Mouse (Mus musculus) spleen, adult 2 months (tissue): ENCODE results near the gene Kidins220.

Experiments used
- CTCF ChIP-seq: fragments of 200-500 bp; IDR thresholded peaks from 2 replicates; pipeline ENCODE4 v1.5.1; 2011; ENCODE audit warnings: mild to moderate bottlenecking, inconsistent platforms; ENCODE audit not compliant: insufficient read depth, insufficient read length, insufficient replicate concordance; ENCODE audit errors: extremely low read depth
- POLR2A ChIP-seq: fragments of 200-500 bp; IDR thresholded peaks from 2 replicates; pipeline ENCODE4 v1.6.1; 2011; ENCODE audit warnings: low read depth, low read length, inconsistent platforms

- TF ChIP-seq POLR2A: no peak
- no peak for TF ChIP-seq CTCF
Measured at GRCm38 (mm10) chr12:25021057-25021456, 46.3 kb downstream of the Kidins220 start.
